Mouse (Mus musculus) forebrain, embryonic 15.5 days (tissue): ENCODE results near the gene Ap5z1. TPM values are rescaled to one million over a fixed set of nuclear protein-coding genes. Genes with fewer than 3 reads are reported as not detected.

ENCODE experiments used
- ATAC-seq: fragments of 200-750 bp; cut with Nextera tagmentation; replicated peaks from 2 replicates; pipeline ENCODE4 v1.8.0; 2017; ENCODE audit warnings: mild to moderate bottlenecking, moderate TSS enrichment, moderate library complexity
- H3K27ac ChIP-seq: fragments of 300-500 bp; sonication (generic); replicated peaks from 2 replicates; pipeline ENCODE4 v1.5.1; 2015; ENCODE audit warnings: mild to moderate bottlenecking, inconsistent platforms
- H3K27me3 ChIP-seq: fragments of 300-500 bp; sonication (generic); 2 replicates; pipeline ENCODE4 v1.6.1; 2015; ENCODE audit warnings: inconsistent platforms
- H3K36me3 ChIP-seq: fragments of 300-500 bp; sonication (generic); 2 replicates; pipeline ENCODE4 v1.6.1; 2015; ENCODE audit warnings: mild to moderate bottlenecking, inconsistent platforms
- H3K4me1 ChIP-seq: fragments of 300-500 bp; sonication (generic); 2 replicates; pipeline ENCODE4 v1.6.1; 2015; ENCODE audit warnings: inconsistent platforms
- H3K4me2 ChIP-seq: fragments of 300-500 bp; sonication (generic); replicated peaks from 2 replicates; pipeline ENCODE4 v1.6.1; 2015; ENCODE audit warnings: mild to moderate bottlenecking, inconsistent platforms
- H3K4me3 ChIP-seq: fragments of 300-500 bp; sonication (generic); 2 replicates; pipeline ENCODE4 v1.5.1; 2015; ENCODE audit warnings: mild to moderate bottlenecking, inconsistent platforms
- H3K9ac ChIP-seq: fragments of 300-500 bp; sonication (generic); replicated peaks from 2 replicates; pipeline ENCODE4 v1.6.1; 2015; ENCODE audit warnings: mild to moderate bottlenecking, inconsistent platforms
- H3K9me3 ChIP-seq: fragments of 300-500 bp; sonication (generic); 2 replicates; pipeline ENCODE4 v1.6.1; 2016; ENCODE audit warnings: inconsistent platforms
- WGBS: fragments of 180-500 bp; shearing (Covaris S2); methylation state at CpG from one replicate; pipeline ENCODE4 v1.1.7; 2015; ENCODE audit warnings: mixed read lengths; 5-methylcytosine and 5-hydroxymethylcytosine counted together
- polyA plus RNA-seq: library from polyadenylated mRNA; unstranded; fragments of >200 nt; fragmentation: Nextera tagmentation; extraction: Ambion mirVana; gene quantifications from 2 replicates; pipeline ENCODE4 v1.2.1, GENCODE M21; 2015

Ap5z1 gene
- 15.0 and 15.1 TPM in 2 replicates for polyA plus RNA-seq

- WGBS: 1% methylated on average over 60 of the region's 60 CpGs
- Histone ChIP-seq H3K4me2 (peak within 1 kb of the TSS; percentile 63), H3K9me3 (no peaks in the 10 kb centered on the region), H3K4me3 (peak within 1 kb of the TSS; percentile 61), H3K4me1 (peaks cover 17% of the 10 kb centered on the region), H3K27me3 (no peaks in the 10 kb centered on the region), H3K27ac (peak within 1 kb of the TSS; percentile 92), H3K9ac (peak within 1 kb of the TSS; percentile 55), H3K36me3 (peaks cover 9% of the 10 kb centered on the region; the same call in 1 of the 2 replicates)
- peak; percentile 89 for ATAC-seq
These were observed at the start of gene Ap5z1 for GRCm38 (mm10) chr5:142463461-142464454. TSS of gene Ap5z1 (plus strand) at chr5:142463944.

GRCm38 (mm10) chr5:142415401-142415800, 48.3 kb upstream of the Ap5z1 start:
- Histone ChIP-seq H3K27ac (no peak overlapping the region), H3K4me2 (no peak overlapping the region), H3K4me3 (no peak overlapping the region), H3K9me3 (no peaks in the 10 kb centered on the region), H3K4me1 (peaks cover 16% of the 10 kb centered on the region), H3K36me3 (no peaks in the 10 kb centered on the region), H3K27me3 (no peaks in the 10 kb centered on the region), H3K9ac (no peak overlapping the region)
- ATAC-seq: no peak
- 50% methylated on average over 6 of the region's 6 CpGs for WGBS

DNA sequence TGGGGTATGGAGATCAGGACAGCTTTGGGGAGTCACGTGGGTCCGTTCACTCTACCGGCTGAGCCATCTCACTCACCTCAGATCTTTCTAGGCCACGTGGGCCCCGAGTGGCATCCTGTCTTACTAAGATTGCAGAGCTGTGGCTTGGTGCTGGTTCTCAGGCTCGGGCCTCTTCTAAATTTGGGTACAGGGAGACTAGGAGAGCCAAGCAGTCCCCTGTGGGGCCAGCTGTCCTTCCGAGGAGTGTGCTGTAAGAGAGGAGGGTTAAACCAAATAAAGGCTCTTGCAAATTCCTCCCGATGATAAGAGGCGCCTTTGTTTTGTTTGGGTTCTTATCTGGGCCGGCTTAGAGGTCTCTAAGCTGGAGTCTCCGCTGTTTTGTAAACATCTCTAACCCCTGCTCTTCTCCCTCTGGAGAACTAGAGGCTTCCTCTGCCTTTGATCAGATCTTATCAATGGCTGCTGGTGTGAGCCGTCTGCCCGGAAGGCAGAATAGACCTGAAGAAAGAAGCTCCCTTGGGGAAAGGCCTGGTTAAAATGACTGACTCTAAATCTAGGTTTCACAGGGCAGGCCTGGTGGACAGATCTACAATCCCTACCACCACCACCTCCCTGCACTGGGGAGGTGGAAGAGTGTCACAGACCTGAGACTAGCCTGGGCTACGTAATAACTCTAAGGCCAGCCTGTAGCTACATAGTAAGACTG, 47.5 kb upstream of the Ap5z1 start:
- peaks cover 17% of the 10 kb centered on the region for H3K4me1 ChIP-seq
- ATAC-seq: no peak
- H3K27me3 ChIP-seq: no peaks in the 10 kb centered on the region
- WGBS: 27% methylated on average over 14 of the region's 14 CpGs
- no peak overlapping the region for H3K4me2 ChIP-seq
- H3K4me3 ChIP-seq: no peak overlapping the region
- H3K27ac ChIP-seq: no peak overlapping the region
- no peaks in the 10 kb centered on the region for H3K9me3 ChIP-seq
- no peak overlapping the region for H3K9ac ChIP-seq
- no peaks in the 10 kb centered on the region for H3K36me3 ChIP-seq

- H3K4me2 ChIP-seq: no peak overlapping the region
- 75% methylated on average over 3 of the region's 3 CpGs for WGBS
- ATAC-seq: no peak
- H3K4me3 ChIP-seq: no peak overlapping the region
- H3K27ac ChIP-seq: no peak overlapping the region
- H3K9ac ChIP-seq: no peak overlapping the region
- no peaks in the 10 kb centered on the region for H3K9me3 ChIP-seq
- peaks cover 17% of the 10 kb centered on the region for H3K4me1 ChIP-seq
- no peaks in the 10 kb centered on the region for H3K36me3 ChIP-seq
- H3K27me3 ChIP-seq: no peaks in the 10 kb centered on the region
These were observed 46.6 kb upstream of the Ap5z1 start for GRCm38 (mm10) chr5:142417104-142417503.

DNA sequence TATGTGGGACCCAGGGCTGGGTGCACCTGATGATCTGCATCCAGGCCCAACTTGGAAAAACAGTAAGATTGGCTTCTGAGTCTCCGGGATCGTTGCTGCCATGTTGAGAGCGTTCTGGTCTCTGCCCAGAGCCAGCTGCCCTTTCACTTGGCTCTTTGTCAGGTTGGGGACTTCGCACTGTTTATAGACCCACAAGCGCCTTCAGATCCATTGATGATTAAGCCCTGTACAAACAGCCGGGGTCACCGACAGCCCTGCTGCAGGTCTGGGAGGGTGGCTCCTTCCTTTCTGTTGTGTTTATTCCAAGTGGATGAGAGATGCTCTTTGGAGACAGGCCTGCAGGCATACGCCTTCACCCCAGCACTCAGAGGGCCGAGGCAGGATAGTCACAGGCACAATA, 45.9 kb upstream of the Ap5z1 start:
- Histone ChIP-seq H3K4me3 (no peak overlapping the region), H3K4me1 (peaks cover 19% of the 10 kb centered on the region), H3K36me3 (no peaks in the 10 kb centered on the region), H3K4me2 (no peak overlapping the region), H3K9me3 (no peaks in the 10 kb centered on the region), H3K9ac (no peak overlapping the region), H3K27ac (no peak overlapping the region), H3K27me3 (no peaks in the 10 kb centered on the region)
- ATAC-seq: no peak
- WGBS: 86% methylated on average over 9 of the region's 9 CpGs

DNA sequence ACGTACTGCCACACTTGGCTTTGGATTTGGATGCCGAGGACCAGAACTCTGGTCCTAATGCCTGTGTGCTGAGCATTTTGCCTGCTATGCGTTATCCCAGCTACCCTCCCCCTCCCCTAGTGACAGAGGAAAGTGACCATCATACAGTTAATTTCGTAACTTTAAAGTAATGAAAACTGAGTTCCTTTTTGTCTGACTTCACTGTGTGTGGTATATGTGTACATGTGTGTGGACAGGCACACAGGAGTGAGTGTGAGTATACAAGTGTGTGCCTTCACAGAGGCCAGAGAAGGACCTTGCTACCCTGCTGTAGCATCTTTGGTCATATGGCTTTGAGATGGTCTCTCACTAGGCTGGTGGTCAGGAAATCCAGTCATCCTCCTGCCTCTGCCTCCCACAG, 45.3 kb upstream of the Ap5z1 start:
- Histone ChIP-seq H3K4me2 (no peak overlapping the region), H3K27ac (no peak overlapping the region), H3K9ac (no peak overlapping the region), H3K4me3 (no peak overlapping the region), H3K4me1 (peaks cover 24% of the 10 kb centered on the region), H3K9me3 (no peaks in the 10 kb centered on the region), H3K27me3 (no peaks in the 10 kb centered on the region), H3K36me3 (no peaks in the 10 kb centered on the region)
- WGBS: 96% methylated on average over 4 of the region's 4 CpGs
- ATAC-seq: no peak

DNA sequence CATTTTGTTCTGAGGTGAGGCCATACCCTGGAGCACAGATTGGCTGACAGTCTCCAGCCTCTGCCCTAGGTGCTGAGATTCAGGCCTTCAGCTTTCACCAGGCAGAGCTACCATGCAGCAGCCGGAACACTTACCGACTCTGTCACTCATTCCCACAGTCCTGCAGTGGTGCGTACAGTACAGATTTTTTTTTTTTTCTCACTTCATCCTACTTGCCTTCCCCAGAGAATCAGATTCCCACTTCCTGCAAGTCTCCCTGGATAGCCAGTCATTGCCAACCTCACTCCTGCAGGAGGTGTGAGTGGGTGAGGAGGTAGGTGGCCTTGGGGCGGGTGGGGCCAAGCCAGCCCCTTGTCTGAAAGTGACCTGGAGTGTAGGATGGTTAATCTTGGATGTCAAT, 43.4 kb upstream of the Ap5z1 start:
- Histone ChIP-seq H3K9ac (no peak overlapping the region), H3K27me3 (no peaks in the 10 kb centered on the region), H3K27ac (no peak overlapping the region), H3K4me1 (peaks cover 38% of the 10 kb centered on the region), H3K36me3 (no peaks in the 10 kb centered on the region), H3K4me3 (no peak overlapping the region), H3K4me2 (no peak overlapping the region), H3K9me3 (no peaks in the 10 kb centered on the region)
- ATAC-seq: no peak
- 90% methylated on average over 4 of the region's 4 CpGs for WGBS

GRCm38 (mm10) chr5:142420920-142421319, 42.8 kb upstream of the Ap5z1 start:
- no peak overlapping the region for H3K4me3 ChIP-seq
- no peak overlapping the region for H3K27ac ChIP-seq
- ATAC-seq: no peak
- H3K4me1 ChIP-seq: peaks cover 38% of the 10 kb centered on the region
- no peaks in the 10 kb centered on the region for H3K27me3 ChIP-seq
- WGBS: 56% methylated on average over 9 of the region's 9 CpGs
- no peaks in the 10 kb centered on the region for H3K36me3 ChIP-seq
- no peak overlapping the region for H3K4me2 ChIP-seq
- H3K9ac ChIP-seq: no peak overlapping the region
- H3K9me3 ChIP-seq: no peaks in the 10 kb centered on the region

- 96% methylated on average over 5 of the region's 5 CpGs for WGBS
- Histone ChIP-seq H3K4me1 (peaks cover 33% of the 10 kb centered on the region), H3K4me3 (no peak overlapping the region), H3K9ac (no peak overlapping the region), H3K36me3 (no peaks in the 10 kb centered on the region), H3K4me2 (no peak overlapping the region), H3K27me3 (no peaks in the 10 kb centered on the region), H3K9me3 (no peaks in the 10 kb centered on the region), H3K27ac (no peak overlapping the region)
- no peak for ATAC-seq
These were observed 41.9 kb upstream of the Ap5z1 start for GRCm38 (mm10) chr5:142421886-142422285.

GRCm38 (mm10) chr5:142423141-142423540, 40.6 kb upstream of the Ap5z1 start:
- H3K27ac ChIP-seq: peak overlapping the region; percentile 5; the same call in 1 of the 2 replicates
- H3K9ac ChIP-seq: no peak overlapping the region
- H3K36me3 ChIP-seq: no peaks in the 10 kb centered on the region
- H3K4me1 ChIP-seq: peaks cover 37% of the 10 kb centered on the region
- H3K4me2 ChIP-seq: no peak overlapping the region
- ATAC-seq: no peak
- WGBS: 71% methylated on average over 10 of the region's 10 CpGs
- H3K4me3 ChIP-seq: no peak overlapping the region
- no peaks in the 10 kb centered on the region for H3K9me3 ChIP-seq
- H3K27me3 ChIP-seq: no peaks in the 10 kb centered on the region

- Histone ChIP-seq H3K27ac (peak overlapping the region; percentile 55), H3K27me3 (no peaks in the 10 kb centered on the region), H3K4me3 (no peak overlapping the region), H3K4me2 (no peak overlapping the region), H3K36me3 (no peaks in the 10 kb centered on the region), H3K9me3 (no peaks in the 10 kb centered on the region), H3K9ac (no peak overlapping the region), H3K4me1 (peaks cover 37% of the 10 kb centered on the region)
- WGBS: 43% methylated on average over 3 of the region's 3 CpGs
- ATAC-seq: no peak; the same call in 1 of the 2 replicates
These were observed 40.0 kb upstream of the Ap5z1 start for GRCm38 (mm10) chr5:142423701-142424100.

- 71% methylated on average over 13 of the region's 13 CpGs for WGBS
- no peaks in the 10 kb centered on the region for H3K27me3 ChIP-seq
- H3K4me1 ChIP-seq: peaks cover 37% of the 10 kb centered on the region
- ATAC-seq: no peak
- no peaks in the 10 kb centered on the region for H3K9me3 ChIP-seq
- no peak overlapping the region for H3K4me3 ChIP-seq
- no peak overlapping the region for H3K9ac ChIP-seq
- H3K4me2 ChIP-seq: no peak overlapping the region
- H3K27ac ChIP-seq: peak overlapping the region; percentile 55
- H3K36me3 ChIP-seq: no peaks in the 10 kb centered on the region
These were observed 39.0 kb upstream of the Ap5z1 start for GRCm38 (mm10) chr5:142424627-142425349.
